Mouse (Mus musculus): ENCODE measurements at regions not wholly inside any gene's neighbourhood (a gene's known extent, or its start where the extent isn't known, plus 50 kb on each side); places are given as distances from the start of the nearest gene placed in this dataset.

DNA sequence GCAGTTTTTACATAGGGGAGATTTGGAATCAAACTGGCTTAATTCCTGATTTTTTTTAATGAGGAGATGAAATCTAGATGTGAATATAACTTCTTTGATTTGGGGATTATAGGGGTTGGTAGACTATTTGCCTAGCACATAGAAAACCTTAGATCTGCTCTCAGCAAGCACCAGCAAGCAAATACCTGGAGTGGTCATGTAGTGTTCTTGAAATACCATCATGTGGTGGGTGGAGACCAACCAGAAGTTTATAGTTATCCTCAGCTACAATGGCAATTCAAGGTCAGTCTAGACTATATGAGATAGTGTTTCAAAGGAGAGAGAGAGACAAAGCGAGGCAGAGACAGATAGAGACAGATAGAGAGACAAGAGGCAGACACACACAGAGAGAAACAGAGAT is 94.1 kb upstream of the Klf6 start:
- Histone ChIP-seq H3K4me3 (ENCODE audit: insufficient read depth, low read length) (no peak overlapping the region), H3K27ac (ENCODE audit: insufficient read depth, low read length) (no peak overlapping the region), H3K4me1 (ENCODE audit: control insufficient read depth, insufficient read depth, low read length) (peaks cover 1% of the 10 kb centered on the region; the same call in 1 of the 2 replicates)
- TF ChIP-seq CTCF (IDR thresholded peaks at IDR 0.05; ENCODE audit: extremely low read depth, insufficient read depth, low read length) (no peak), POLR2A (IDR thresholded peaks at IDR 0.05; ENCODE audit: extremely low read depth, insufficient read depth, low read length) (no peak)

DNA sequence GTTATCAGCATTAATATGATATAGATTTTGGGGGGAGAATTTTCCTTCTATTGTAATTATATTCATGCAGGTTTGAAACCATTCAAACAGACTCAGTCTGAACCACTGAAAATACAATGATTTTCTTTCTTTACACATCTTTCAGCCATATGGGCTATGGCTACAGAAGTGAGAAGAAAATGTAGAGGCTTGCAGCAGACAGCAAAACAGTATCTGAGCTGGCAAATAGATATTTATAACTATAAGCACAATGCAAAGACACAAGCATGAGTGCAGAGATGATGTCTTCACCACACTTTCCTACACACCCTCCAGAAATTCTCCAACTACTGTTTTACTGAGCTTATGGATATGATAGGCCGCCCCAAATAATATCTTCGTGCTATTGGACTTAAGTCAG is 92.6 kb upstream of the Klf6 start:
- Histone ChIP-seq H3K4me3 (ENCODE audit: insufficient read depth, low read length) (no peak overlapping the region), H3K27ac (ENCODE audit: insufficient read depth, low read length) (no peak overlapping the region), H3K4me1 (ENCODE audit: control insufficient read depth, insufficient read depth, low read length) (peaks cover 1% of the 10 kb centered on the region; the same call in 1 of the 2 replicates)
- no peak for TF ChIP-seq POLR2A (IDR thresholded peaks at IDR 0.05; ENCODE audit: extremely low read depth, insufficient read depth, low read length)
- no peak for TF ChIP-seq CTCF (IDR thresholded peaks at IDR 0.05; ENCODE audit: extremely low read depth, insufficient read depth, low read length)

DNA sequence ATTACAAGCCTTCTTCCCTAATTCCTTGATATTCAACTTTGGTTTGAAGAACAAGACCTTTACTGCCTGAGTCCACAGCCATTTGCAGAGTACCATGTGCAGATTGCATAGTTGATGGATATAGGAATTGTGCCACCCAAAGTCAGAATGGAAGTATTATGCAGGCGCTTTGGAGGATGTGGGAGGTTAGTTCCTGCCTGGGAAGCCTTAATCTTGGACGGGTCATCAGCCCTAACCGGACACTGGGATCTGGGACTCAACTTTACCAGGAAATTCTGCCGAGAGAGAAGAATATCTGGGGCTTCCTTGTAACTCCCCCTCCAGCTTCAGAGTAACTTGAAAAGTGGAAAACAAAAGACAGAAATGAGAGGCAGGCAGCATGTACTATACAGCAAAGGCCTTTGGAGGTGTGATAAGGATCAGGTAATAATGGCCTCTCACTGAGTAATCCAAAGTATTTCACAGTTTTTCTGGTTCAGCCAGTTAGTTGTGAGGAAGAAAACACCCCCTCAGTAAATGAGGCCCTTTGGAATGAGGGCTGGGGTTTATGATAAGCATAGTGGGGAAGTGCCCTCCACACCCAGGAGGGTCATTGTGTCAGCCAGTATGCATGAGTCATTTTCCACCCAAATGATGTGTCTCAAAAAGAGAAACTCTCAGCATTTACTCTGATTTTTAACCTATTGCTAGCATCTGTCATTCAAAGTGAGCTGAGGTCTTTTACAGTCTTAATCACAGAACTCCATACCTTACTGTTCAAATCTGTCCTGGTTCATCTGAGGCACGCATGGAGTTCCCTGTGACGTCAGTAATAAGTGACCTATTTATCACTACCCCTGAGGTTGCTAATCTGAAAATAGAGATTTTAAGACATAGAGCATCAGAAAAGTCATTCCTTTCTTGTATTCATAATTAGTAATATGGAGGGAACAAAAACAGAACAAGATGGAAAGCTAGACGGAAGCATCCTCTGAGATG is 91.7 kb upstream of the Klf6 start:
- Histone ChIP-seq H3K27ac (ENCODE audit: insufficient read depth, low read length) (no peak overlapping the region), H3K4me1 (ENCODE audit: control insufficient read depth, insufficient read depth, low read length) (peaks cover 1% of the 10 kb centered on the region; the same call in 1 of the 2 replicates), H3K4me3 (ENCODE audit: insufficient read depth, low read length) (no peak overlapping the region)
- TF ChIP-seq CTCF (IDR thresholded peaks at IDR 0.05; ENCODE audit: extremely low read depth, insufficient read depth, low read length) (no peak), POLR2A (IDR thresholded peaks at IDR 0.05; ENCODE audit: extremely low read depth, insufficient read depth, low read length) (no peak)

DNA sequence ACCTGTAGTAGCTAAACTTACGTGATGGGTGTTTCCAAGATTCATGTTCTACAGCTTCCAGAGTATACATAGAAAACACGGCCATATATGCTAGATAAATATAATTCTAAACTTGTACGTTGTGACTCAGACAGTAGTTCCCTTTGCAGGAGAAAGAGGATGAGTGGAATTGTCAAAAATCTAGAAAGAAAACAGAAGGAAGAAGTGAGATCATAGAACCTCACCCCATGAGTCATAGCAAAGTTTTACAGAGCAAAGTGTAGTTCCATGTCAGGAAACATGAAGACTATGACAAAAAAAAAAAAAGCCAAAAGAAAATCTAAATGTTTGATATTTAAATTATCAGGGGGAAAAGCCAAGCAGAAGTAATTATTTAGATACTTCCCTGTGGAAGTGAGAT is 87.5 kb upstream of the Klf6 start:
- Histone ChIP-seq H3K27ac (ENCODE audit: insufficient read depth, low read length) (no peak overlapping the region), H3K4me3 (ENCODE audit: insufficient read depth, low read length) (no peak overlapping the region), H3K4me1 (ENCODE audit: control insufficient read depth, insufficient read depth, low read length) (peaks cover 1% of the 10 kb centered on the region; the same call in 1 of the 2 replicates)
- TF ChIP-seq POLR2A (IDR thresholded peaks at IDR 0.05; ENCODE audit: extremely low read depth, insufficient read depth, low read length) (no peak), CTCF (IDR thresholded peaks at IDR 0.05; ENCODE audit: extremely low read depth, insufficient read depth, low read length) (no peak)

DNA sequence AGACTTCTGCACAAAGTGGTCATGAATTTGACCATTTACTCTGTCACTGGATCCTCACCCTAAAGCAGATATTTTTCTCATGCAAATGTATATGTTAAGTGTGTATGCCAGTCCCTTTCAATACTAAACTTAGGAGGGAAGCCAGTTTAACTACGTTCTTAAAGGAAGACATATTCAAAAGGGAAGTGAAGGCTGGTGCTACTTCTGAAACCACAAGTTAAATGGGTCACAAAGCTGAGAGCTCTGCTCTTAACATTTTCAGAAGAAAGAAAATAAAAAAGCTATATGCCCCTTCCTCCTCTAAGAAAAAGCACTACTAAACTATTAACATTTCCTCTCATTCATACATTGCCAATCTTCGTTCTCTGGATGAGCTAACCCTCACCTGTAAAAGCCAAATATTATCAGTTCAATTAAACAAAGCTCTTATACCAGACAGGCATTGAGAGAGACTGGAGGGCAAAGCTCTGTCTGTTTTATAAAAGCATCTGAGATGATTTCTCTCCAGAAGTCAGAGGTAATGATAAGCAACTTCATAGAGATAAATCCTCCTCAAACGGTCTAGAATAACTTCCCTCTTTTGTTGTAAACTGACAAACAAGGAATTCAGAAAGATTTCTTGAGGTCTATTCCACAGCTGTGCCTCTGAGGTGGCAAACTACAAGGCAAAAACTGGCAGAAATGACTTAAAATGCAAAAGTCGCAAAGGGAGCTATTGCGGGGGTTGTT is 82.7 kb upstream of the Klf6 start:
- TF ChIP-seq CTCF (IDR thresholded peaks at IDR 0.05; ENCODE audit: extremely low read depth, insufficient read depth, low read length) (no peak), POLR2A (IDR thresholded peaks at IDR 0.05; ENCODE audit: extremely low read depth, insufficient read depth, low read length) (no peak)
- Histone ChIP-seq H3K4me3 (ENCODE audit: insufficient read depth, low read length) (no peak overlapping the region), H3K4me1 (ENCODE audit: control insufficient read depth, insufficient read depth, low read length) (no peaks in the 10 kb centered on the region), H3K27ac (ENCODE audit: insufficient read depth, low read length) (no peak overlapping the region)

DNA sequence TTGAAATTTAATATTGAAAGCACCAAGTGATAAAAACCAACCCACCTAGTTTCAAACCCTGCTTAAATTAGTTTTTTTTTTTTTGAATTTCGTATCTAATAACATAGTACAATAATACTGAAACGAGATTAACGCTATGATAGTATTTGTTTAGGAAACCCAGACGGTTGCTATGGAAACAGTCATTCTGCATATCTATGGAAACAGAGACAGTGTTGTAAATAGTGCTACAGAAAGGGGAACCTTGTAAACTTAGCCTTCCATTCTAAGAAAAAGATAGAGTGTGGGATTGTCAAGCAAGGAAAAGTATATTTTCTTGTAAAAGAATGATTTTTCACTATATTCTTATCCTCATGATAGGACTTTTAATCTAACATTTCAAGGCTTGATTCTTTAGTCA is 81.9 kb upstream of the Klf6 start:
- Histone ChIP-seq H3K4me3 (ENCODE audit: insufficient read depth, low read length) (no peak overlapping the region), H3K27ac (ENCODE audit: insufficient read depth, low read length) (no peak overlapping the region), H3K4me1 (ENCODE audit: control insufficient read depth, insufficient read depth, low read length) (no peaks in the 10 kb centered on the region)
- no peak for TF ChIP-seq POLR2A (IDR thresholded peaks at IDR 0.05; ENCODE audit: extremely low read depth, insufficient read depth, low read length)
- no peak for TF ChIP-seq CTCF (IDR thresholded peaks at IDR 0.05; ENCODE audit: extremely low read depth, insufficient read depth, low read length)

DNA sequence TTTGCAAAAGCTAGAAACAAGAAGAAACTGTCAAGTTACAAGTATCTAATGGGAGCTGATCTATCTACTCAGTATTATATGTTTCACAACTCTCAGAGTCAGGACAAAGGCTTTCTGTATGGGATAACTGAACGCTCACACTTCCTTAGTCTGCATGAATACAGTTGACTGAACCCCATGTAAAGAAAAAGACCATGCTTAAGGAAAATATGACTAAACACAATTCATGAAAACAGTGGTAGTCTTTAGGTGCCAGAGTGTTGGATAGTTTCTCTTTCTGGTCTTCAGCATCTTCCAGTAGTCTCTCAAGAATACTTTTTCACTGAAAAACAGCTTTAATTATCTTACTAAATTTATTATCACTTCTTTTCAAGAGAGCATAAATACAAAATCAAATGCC is 78.7 kb upstream of the Klf6 start:
- TF ChIP-seq POLR2A (IDR thresholded peaks at IDR 0.05; ENCODE audit: extremely low read depth, insufficient read depth, low read length): no peak
- TF ChIP-seq CTCF (IDR thresholded peaks at IDR 0.05; ENCODE audit: extremely low read depth, insufficient read depth, low read length): no peak
- Histone ChIP-seq H3K27ac (ENCODE audit: insufficient read depth, low read length) (no peak overlapping the region), H3K4me1 (ENCODE audit: control insufficient read depth, insufficient read depth, low read length) (no peaks in the 10 kb centered on the region), H3K4me3 (ENCODE audit: insufficient read depth, low read length) (no peak overlapping the region)

DNA sequence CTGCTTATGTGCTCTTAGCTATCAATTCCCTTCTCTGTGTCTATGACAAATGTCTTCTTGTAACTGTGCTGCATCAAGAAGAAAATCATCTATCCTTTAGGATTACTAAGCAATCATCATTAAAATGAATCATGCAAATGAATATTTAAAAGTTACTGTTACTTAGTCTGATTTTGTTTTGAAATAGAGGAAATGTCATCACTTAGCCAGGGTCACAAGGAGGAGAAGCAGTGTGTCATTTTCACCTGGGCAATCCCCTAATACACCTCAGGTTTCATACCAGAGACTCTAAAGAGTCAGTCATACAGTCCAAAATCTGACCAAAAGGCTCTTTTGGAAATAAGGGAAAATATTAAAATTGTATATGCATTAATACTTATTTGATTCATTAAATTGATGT is 74.2 kb upstream of the Klf6 start:
- Histone ChIP-seq H3K4me3 (ENCODE audit: insufficient read depth, low read length) (no peak overlapping the region), H3K4me1 (ENCODE audit: control insufficient read depth, insufficient read depth, low read length) (no peaks in the 10 kb centered on the region), H3K27ac (ENCODE audit: insufficient read depth, low read length) (no peak overlapping the region)
- TF ChIP-seq POLR2A (IDR thresholded peaks at IDR 0.05; ENCODE audit: extremely low read depth, insufficient read depth, low read length) (no peak), CTCF (IDR thresholded peaks at IDR 0.05; ENCODE audit: extremely low read depth, insufficient read depth, low read length) (no peak)

DNA sequence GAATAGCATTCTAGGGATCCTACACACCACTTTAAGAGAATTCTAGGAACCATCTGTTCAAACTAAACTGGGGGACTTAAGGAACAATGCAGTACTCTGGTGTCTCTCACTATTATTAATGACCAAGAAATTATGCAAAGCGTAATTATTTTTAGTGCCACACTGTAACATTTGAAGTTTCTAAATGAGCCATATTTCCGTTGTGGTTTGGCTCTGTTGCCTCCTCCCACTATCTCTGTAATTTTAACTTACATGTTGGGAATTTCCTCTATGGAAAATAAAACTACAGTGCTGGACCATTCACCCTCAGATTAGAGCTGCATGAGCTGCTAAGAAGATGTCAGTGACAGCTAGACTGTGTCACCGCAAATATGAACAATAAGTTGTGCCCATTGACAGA is 72.0 kb upstream of the Klf6 start:
- no peaks in the 10 kb centered on the region for H3K4me1 ChIP-seq (ENCODE audit: control insufficient read depth, insufficient read depth, low read length)
- no peak for TF ChIP-seq CTCF (IDR thresholded peaks at IDR 0.05; ENCODE audit: extremely low read depth, insufficient read depth, low read length)
- TF ChIP-seq POLR2A (IDR thresholded peaks at IDR 0.05; ENCODE audit: extremely low read depth, insufficient read depth, low read length): no peak

More for the DNA sequence above, 72.0 kb upstream of the Klf6 start:
- H3K27ac ChIP-seq (ENCODE audit: insufficient read depth, low read length): no peak overlapping the region
- H3K4me3 ChIP-seq (ENCODE audit: insufficient read depth, low read length): no peak overlapping the region
